Mouse (Mus musculus) neural tube, postnatal 0 days (tissue): ENCODE data around the gene Gm13057. TPM values are rescaled to one million over a fixed set of nuclear protein-coding genes. Genes with fewer than 3 reads are reported as not detected.

ENCODE experiments used
- polyA plus RNA-seq: library from polyadenylated mRNA; unstranded; fragments of >200 nt; fragmentation: Nextera tagmentation; extraction: Ambion mirVana; gene quantifications from 2 replicates; pipeline ENCODE4 v1.2.1, GENCODE M21; 2015

Gene Gm13057
- not detected in 2 replicates for polyA plus RNA-seq

GRCm38 (mm10) chr4:143551400-143551799 is at the start of gene Gm13057, which contains the start of gene BC080695:
Gm13057 (plus strand) TSS chr4:143551709.
BC080695 (plus strand) TSS chr4:143551700.

GRCm38 (mm10) chr4:143511043-143511442 is 40.5 kb upstream of the Gm13057 start, which contains the start of gene Gm13043:
Gm13043 (plus strand) TSS chr4:143511343.

GRCm38 (mm10) chr4:143535654-143536053 is 15.9 kb upstream of the Gm13057 start, which contains the start of gene Gm13040:
Gm13040 (plus strand) TSS chr4:143535954.

Other genes with a start within 250 kb of the Gm13057 start
- gene Lrrc38, start 202.0 kb upstream of the Gm13057 start, polyA plus RNA-seq, result 0.92 and 1.1 TPM in 2 replicates
- gene Pramel1, start 157.3 kb upstream of the Gm13057 start, polyA plus RNA-seq, result not detected in 2 replicates
- 12.2 and 13.5 TPM in 2 replicates for gene Pramef8, start 139.3 kb upstream of the Gm13057 start, polyA plus RNA-seq
- not detected in 2 replicates for gene Oog4, start 101.4 kb upstream of the Gm13057 start, polyA plus RNA-seq
- not detected in 2 replicates for gene Gm13043, start 40.4 kb upstream of the Gm13057 start, polyA plus RNA-seq
- gene Gm13040, start 15.8 kb upstream of the Gm13057 start, polyA plus RNA-seq, result not detected in 2 replicates
- not detected in 2 replicates for gene BC080695, start within 50 bp of the Gm13057 start, polyA plus RNA-seq
- not detected in 2 replicates for gene Gm13083, start 63.3 kb downstream of the Gm13057 start, polyA plus RNA-seq
- gene Gm13088, start 105.5 kb downstream of the Gm13057 start, polyA plus RNA-seq, result not detected in 2 replicates
- gene Gm13089, start 151.0 kb downstream of the Gm13057 start, polyA plus RNA-seq, result not detected in 2 replicates
- gene Gm13078, start 167.7 kb downstream of the Gm13057 start, polyA plus RNA-seq, result not detected in 2 replicates
- not detected in 2 replicates for gene Gm13023, start 237.6 kb downstream of the Gm13057 start, polyA plus RNA-seq